Mouse (Mus musculus): ENCODE data around the gene Tldc1.
A peak's percentile ranks its signal among the peaks of the same experiment; 100 is the strongest.

Gene Tldc1

DNA sequence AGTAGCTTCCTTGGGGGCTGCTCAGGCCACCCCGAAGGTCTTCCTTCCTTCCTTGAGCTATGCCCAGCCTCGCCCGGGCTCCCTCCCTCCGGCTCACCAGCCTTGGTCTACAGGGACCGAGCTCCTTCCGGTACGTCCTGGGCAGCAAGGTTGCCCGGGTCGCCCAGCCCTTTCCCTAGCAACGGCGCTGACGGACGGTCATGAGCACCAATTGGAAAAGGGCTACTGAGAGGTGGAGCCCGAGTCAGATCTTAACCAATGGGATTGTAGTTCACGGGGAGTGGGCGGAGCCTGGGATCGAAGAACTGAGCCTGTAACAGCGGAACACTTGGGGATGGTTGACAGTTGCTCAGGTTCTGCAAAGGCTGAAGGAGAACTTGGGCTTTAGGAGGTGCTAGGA is at the start of gene Tldc1:
TSS of gene Tldc1 (minus strand) at position 154 of the 400 bp plus-strand sequence.
- peak; percentile 100 for DNase-seq (ENCODE audit: low read depth, low spot score)

DNA sequence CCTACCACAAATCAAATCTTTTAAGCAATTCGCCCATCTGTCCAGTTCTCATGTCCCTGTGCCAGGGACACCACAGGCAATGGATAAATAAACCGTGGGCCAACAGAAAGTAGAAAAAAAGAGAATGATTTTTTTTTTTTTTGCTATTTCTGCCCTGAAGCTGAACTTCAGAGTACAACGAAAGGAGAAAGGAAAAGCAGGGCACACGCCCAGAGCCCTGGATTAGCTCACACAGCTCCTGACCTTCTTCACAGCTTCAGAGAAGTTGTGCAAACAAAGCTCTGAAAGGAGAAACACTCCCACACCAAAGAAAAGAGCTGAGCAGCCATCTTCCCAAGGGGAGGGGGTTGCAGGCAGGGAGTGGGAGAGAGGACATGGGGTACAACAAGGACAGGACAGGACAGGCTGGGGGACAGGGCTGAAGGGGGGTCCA is 49.5 kb upstream of the Tldc1 start:
- peak; percentile 57 for DNase-seq (ENCODE audit: low read depth, low spot score)

DNA sequence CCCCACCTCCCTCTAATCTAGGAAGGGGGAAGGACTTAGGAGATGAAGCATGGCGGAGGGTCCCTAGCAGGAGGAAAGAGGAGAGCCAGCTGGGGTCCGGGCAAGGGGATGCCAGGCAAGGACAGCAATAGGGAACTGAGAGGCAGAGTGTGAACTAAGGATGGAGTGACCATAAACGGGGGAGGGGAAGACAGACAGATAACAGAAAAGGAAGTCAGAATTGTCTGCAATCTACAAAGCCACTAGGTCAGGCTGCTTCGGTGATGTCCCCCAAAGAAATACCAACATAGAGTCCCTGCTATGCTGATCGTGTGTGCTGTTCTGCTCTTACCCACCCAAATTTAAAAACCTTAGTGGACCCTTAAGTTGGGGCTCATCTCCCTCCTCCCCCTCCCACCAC is 48.8 kb upstream of the Tldc1 start:
- DNase-seq (ENCODE audit: low read depth, low spot score) = no peak

DNA sequence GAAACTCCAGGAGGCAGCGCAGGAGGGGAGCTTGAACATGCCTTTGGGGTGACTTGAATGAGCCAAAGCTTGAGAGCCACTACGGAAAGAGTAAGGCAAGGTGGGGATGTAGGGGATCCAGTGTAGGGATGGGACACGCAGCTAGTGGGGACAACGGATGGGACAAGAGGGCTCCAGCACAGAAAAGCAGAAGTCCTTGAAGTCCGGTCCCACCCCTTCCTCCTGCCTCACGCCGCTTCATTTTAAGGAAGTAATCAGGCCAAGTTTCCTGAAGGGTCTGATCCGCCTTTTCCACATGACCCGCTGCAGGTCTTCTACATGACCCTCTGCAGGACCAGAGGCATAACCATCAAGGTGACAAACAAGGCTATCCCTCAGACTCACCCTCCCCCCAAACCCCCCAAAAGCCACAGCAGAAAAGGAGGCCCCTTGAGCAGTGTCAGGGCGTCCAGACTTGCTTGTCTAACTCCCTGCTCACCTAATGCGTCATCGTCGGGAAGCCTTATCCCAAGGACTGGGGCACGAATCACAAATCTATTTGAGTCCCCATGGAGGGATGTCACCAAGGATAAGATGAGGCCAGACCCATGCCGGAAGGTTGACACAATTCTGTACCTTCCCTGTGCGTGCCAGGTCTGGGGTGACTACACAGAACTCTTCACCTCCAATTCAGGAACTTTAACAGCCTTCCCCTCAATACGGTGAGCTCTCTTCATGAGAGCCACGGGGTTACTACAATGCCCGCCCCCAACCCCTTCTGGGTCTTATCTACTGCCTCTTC is 47.9 kb upstream of the Tldc1 start:
- DNase-seq (ENCODE audit: low read depth, low spot score) = no peak

DNA sequence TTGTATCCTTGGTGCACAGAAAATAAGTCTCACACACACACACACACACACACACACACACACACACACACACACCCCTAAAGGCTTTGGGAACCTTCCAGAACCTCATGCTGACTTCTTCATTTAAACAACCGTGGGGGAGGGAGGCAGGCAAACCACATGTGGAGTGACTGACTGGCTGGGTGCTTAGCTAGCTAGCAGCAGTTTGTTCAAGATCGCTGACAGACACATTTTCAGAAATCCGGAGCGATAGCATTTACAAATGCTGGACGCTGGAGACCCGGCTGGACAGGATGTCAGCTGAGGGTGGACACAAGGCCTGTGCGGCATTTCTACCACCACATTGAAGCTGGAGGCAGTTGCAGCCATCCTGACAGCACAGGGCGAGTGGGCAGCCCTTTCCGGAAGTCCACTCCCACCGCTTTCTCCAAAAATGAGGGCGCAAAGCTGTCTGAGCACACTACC is 46.6 kb upstream of the Tldc1 start:
- DNase-seq (ENCODE audit: low read depth, low spot score) = peak; percentile 84

DNA sequence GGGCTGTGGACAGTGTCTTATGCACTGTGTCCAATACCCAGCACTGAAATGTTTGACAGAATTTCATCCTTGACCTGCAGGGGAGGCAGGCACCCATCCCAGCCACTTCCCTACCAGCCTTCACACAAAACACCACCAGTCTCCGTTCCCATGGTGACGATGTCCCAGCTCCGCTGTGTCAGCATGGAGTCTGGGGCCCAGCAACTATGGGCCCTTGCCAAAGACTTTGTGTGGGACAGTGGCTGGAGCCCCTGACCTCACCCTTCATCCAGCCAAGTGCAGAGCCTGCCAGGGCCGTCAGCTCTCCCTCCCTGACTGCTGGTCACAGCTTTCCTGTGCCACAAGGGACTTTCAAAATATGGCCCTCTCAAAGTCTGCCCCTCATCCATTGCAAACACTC is 45.9 kb upstream of the Tldc1 start:
- DNase-seq (ENCODE audit: low read depth, low spot score) = peak; percentile 81

DNA sequence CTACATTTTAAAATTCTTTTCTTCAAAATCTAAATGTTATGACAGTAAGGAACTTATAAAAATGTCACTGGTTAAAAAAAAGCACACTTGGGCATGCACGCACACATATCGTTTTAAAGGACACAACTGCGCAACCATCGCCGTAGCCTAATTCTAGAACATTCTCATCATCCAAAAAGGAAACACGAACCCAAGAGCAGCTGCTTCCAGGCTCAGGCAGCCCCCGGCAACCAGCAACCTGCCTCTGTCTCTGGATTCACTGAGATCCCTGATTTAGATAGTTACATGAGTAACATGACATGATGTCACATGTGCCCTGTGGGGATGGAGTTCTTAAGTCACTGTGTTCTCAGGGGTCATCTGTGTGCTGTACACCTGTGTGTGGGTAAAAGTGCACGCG is 45.1 kb upstream of the Tldc1 start:
- DNase-seq (ENCODE audit: low read depth, low spot score) = peak; percentile 55

DNA sequence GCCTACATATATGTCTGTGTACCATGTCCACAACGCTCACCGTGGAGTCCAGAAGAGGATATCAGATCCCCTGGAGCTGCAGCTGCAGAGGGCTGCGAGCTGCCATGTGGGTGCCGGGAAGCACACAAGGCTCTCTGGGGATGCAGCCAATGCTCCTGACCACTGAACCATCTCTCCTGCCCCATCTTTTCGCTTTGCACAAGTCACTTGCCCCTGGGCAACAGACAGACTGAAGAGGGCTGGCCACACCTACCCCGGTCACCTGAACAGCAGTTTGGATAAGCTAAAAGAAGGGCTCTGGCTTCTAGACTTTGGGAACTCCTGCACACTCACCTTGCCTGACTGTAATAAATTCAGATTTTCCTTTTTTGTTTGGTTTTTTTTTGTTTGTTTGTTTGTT is 43.5 kb upstream of the Tldc1 start:
- DNase-seq (ENCODE audit: low read depth, low spot score) = no peak

DNA sequence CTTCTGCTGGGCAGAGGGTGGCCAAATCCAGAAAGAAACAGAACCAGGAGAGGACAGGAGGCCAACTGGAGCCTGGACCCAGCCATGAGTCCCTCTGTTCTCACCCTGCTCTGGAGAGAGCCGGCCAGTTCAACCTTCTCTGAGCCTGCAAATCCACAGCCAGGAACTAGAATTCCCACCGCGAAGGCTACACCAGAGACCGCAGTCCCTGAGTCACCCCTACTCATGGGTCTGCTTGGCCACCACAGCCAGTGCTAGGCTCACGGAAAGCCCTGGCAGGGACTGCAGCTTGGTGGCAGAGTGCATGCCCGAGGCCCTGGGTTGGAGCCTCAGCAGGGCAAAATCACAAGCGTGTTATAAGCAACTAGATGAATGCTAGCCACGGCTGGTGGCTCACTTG is 41.8 kb upstream of the Tldc1 start:
- DNase-seq (ENCODE audit: low read depth, low spot score) = no peak

DNA sequence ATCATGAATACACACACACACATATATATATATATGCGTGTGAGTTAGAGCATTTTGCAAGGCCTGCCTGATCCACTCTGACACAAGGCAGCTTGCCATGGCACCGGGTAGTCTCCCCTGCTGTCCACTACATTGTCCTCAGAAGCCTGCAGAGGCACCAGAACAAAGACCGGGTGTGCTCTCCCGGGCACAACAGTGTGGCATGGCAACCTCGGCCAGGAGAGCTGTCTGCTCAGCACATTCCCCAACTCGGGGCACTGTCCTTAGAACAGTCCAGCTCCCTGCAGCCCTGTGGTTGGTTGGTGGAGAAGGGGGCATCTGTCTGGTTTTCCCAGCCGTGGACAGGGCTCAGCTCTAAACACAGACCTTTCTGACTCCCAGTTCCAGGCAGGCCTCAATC is 41.1 kb upstream of the Tldc1 start:
- DNase-seq (ENCODE audit: low read depth, low spot score) = peak; percentile 75

DNA sequence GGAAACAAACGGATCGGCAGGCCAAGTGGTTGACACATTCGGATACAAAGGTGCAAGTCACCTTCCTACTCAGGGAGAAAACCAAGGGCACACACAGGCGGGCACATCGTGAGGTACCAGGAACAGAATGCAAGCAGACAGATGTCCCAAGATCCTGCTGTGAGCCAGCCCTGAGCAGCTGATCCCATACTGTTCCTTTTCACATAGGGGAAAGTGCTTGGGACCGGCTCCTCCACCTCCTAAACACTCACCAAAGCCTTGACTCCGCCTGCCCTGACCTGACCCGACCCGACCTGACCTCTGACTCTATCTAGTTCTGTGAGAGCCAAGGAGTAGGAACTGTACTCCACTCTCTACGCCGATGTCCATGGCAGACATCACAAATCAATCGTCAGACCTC is 39.2 kb upstream of the Tldc1 start:
- no peak for DNase-seq (ENCODE audit: low read depth, low spot score)

DNA sequence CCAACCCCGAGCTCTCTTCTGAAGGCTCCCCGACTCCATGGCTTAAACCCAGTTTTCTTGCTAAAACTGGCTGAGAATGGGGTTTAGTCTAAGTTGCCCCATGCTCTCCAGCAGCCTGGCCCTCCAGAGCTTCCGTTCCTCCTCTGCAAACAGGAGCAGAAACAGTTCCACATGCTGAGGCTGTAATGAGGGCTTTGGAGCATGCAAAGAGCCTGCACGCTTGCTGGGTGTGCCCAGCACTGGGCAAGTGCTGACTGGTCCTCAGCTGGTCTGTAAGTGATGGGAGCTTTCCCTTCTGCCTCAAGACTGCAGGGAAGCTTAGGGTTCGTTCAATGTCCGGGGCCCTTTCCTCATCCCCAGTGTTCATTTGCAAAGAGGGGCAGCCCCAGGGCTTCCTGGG is 38.0 kb upstream of the Tldc1 start:
- DNase-seq (ENCODE audit: low read depth, low spot score) = no peak

DNA sequence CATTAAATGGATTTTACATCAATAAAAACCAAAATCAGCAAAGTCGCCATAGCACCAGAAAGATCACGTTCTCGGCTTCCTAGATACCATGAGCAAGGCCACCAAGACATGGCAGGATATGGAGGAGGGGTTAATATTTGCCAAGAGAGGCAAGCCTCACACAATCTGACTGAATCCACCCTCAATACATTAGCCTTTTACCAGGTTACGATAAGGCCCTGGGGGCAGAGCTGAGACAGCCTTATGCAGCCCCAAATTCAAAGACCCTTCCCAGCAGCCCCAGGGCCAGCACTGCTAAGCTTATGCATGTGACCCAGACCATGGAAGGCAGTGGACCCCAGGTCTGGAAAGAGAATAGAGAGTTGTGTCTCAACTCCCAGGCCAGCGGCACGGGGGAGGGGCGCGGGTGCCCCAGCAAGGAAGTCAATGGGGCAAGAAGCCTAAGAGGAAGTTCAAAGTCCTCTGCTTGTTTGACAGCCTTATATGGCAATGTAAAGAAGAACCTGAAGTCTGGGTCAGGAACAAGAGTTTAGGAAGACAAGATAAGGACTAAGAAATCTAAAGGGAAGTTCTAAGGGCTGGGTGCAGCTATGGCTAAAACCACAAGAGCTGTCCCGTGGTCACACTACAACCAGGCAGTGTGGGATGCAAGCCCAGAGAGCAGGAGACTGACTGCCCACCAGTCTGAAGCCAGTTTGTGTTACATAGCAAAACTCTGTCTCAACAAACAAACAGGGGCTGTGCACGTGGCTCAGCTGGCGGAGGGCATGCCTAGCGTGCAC is 34.6 kb upstream of the Tldc1 start:
- DNase-seq (ENCODE audit: low read depth, low spot score) = peak; percentile 45

DNA sequence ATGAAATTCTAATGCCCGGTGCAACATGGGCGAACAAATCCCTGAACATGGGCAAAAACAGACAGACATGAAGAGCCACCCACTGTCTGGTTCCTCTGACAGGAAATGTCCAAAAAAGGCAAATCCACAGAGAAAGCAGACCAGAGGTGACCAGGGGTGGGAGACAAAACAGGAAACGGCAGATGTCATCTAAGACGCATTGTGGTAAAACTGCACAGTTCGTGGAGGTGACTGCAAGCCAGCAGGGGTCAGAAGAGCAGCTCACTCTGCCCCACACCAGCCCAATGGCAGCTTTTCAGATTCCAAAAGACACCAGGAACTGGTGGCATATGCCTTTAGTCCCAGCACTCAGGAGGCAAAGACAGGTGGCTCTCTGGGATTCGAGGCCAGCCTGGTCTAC is 33.7 kb upstream of the Tldc1 start:
- peak; percentile 51 for DNase-seq (ENCODE audit: low read depth, low spot score)

DNA sequence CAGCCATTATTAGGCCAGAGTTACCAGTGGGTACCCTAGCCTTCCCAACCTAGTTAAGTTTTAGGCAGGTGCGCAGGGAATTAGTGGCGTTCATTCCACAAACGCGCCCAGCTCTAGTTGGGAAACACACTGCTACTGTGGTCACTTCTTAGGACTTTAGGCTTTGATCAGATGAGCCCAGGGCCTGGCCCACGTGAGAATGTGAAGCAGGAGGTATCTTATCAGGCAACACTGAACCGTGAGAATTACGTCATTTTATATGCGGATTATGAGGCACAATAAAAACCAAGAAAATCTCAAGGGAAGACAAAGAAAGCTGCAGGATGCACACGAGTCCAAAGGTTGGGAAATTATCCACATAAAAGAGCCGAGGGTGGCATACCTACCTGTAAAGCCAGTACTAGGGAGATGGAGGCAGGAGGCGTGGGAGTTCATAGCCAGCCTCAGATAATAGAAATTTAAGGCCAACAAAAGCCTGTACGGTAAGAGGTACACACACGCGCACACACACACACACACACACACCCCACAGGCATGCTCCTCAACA is 32.8 kb upstream of the Tldc1 start:
- no peak for DNase-seq (ENCODE audit: low read depth, low spot score)

DNA sequence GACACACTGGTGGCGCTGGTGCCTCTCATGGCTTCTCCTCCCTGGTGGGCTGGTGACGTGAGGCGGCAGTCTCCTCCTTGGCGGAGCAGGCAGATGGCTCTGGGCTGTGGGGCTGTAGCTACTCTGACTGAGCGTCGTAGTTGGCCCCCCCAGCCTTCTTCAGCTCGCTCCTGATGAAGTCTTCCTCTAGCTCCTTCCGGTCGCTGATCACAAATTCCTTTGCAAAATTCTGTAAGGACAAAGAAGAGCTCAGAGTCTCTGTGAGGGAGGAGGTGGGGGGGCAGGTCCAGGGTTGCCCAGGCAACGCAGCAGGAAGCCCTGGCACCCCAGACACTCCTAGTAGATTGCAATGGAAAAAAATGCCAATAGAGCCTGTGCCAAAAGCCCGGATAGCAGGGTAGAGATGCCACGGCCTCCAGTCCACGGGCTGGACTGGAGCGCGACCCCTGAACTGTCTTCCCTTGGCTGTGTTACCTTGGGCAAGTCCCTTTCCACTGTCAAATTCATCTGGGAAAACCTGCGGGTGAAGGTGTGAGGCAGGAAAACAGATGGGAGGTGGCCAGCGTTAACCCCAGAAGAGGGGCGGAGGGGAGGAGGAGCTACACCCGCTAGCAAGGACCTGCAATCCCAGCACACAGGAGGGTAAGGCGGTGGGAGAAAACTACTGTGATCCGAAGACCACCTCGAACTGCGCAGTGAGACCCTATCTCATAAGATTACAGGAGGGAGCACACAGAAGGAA is 32.1 kb upstream of the Tldc1 start:
- DNase-seq (ENCODE audit: low read depth, low spot score) = peak; percentile 71

DNA sequence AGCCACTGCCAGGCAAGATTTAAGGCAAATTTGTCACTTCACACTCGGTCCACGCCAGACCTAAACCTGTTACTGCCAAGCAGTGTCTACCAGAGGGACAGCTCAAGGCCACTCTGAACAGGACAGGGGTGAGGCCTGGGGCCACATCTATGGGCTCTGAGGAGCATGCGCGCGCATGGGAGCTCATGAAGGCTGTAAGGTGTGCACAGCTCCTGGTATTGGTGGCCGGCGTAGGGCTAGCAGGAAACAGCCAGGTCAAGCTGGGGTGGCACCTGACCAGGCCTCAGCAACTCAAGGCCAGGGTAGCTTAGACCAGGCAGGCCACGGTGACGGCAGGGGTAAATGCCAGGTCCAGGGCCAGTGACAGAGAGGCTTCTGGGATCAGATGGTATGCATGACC is 31.4 kb upstream of the Tldc1 start:
- no peak for DNase-seq (ENCODE audit: low read depth, low spot score)

DNA sequence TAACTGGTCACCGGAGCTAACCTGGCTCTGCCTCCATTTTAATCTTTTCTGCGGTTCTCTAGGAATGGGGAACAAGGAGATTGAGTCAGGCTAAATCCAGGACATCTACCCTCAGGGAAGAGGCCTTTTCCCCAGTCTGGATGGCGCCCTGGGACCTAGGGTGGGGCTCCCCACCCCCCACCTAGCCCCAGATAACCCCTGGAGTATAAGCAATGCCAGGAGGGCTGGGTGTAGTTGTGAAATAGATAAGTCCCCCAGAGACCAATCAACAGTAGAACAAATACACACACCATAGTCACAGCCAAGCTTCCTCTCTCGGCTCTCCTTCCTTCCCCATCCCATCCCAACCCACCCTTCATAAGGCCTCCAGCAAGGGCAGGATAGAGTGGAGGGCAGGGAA is 29.5 kb upstream of the Tldc1 start:
- no peak for DNase-seq (ENCODE audit: low read depth, low spot score)

DNA sequence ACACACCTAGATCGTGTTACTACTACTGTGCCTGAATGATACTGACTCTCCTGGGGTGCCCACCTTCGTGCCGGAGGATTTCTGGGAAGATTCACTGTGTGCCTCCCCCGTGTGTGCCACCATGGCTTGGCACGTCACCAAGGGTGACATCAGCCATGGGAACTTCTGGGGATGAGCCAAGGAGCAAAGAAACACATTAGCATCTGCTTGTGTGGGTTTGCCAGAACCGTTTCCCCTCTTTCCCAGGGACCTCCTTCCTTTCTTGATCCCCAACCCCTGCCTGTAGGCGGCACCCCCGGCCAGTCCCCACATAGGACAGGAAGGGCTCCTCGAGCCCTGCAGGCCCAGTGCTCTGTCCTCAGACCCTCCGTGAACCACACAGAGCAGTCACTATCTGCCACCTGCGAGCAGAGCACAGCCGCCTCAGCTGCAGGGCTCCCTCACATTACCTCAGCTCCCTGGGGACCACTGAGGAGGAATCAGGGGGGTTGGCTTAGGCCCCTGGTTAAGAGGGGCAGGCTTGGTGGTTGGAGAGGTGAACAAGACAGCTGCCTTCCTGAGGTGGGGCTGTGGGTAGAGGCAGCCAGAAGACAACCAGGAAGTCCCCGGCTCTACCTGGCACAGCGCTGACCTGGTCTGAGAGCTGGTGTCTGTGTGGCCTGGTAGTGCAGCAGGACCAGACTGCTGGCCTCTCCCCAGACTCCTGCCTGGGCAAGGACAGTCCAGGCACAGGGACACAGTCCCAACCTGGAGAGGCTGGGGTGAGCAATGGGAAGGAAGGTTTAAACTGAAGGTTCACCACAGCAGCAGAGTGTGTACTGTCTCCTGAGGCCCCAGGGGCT is 28.4 kb upstream of the Tldc1 start:
- DNase-seq (ENCODE audit: low read depth, low spot score) = peak; percentile 88

DNA sequence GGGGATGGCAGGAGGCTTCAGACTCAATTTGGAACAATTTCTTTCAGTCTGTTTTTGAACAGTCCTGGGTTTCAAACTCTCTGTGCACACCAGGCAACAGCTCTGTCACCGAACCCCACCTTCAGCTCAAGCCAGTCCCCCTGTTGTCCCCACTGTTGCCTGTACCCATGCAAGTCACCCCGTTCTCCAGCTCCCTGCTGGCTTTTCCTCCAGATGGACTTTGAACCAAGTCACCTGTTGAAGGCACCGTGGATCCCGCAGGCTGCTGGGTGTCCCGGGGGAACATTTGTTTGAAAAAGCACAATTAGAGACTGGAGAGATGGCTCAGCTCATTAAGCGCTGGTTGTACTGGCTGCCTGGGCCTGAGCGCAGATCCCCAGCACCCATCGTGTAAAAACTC is 27.1 kb upstream of the Tldc1 start:
- DNase-seq (ENCODE audit: low read depth, low spot score) = no peak

DNA sequence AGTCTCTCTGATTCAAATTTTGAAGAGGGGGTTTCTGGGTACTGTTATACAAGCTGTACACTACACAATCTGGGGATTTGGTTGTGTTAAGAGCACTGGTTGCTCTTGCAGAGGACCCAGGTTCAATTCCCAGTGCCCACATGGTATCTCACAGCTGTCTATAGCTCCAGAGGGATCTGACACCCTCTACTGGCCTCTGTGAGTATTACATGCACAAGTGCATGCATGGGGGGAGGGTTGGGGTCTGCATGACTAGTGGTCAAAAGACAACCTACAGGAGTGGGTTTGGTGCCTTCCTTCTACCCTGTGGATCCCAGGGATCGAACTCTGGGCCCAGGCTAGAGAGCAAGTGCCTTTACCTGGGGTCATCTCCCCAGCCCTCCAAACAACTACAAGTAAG is 24.4 kb upstream of the Tldc1 start:
- no peak for DNase-seq (ENCODE audit: low read depth, low spot score)

Data from brain, adult 2 months (tissue).